Mouse (Mus musculus) olfactory bulb, adult 2 months (tissue): ENCODE results near the gene Parvb.

Experiments
- CTCF ChIP-seq: fragments of 200-500 bp; IDR thresholded peaks from 2 replicates; pipeline ENCODE4 v1.5.1; 2012; ENCODE audit warnings: low read depth, mild to moderate bottlenecking, low read length, moderate library complexity; ENCODE audit not compliant: insufficient read depth
- POLR2A ChIP-seq: fragments of 200-500 bp; IDR thresholded peaks from 2 replicates; pipeline ENCODE4 v1.6.1; 2012; ENCODE audit warnings: mild to moderate bottlenecking, low read depth, low read length, moderate library complexity; ENCODE audit not compliant: insufficient read depth

DNA sequence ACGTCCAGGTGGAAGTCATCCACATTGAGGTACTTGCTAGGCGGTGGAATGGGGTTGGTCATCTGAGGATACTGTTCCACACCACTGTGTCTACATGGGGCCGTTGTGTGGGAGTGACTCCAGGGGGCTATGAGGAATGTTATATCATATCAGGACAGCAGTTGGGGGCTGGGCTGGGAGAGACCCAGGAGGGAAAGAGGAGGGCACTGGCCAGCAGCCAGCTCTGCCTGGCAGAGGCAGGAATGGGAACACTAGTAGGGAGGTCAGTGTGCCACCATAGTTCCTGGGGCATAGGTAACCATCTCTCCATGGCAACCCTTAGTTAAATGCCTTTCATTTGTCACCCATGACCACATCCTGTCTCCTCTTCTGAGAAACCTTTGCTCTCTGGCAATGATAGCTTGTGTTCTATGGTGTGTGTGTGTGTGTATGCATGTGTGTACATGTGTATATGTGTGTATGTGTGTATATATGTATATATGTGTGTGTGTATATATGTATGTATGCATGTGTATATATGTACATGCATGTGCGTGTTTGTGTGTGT is 99.3 kb downstream of the Parvb start:
- TF ChIP-seq CTCF = no peak
- TF ChIP-seq POLR2A = no peak
